Mouse (Mus musculus) midbrain, postnatal 0 days (tissue): ENCODE measurements around the gene Ddhd1. TPM values are rescaled to one million over a fixed set of nuclear protein-coding genes. Genes with fewer than 3 reads are reported as not detected.

Experiments
- ATAC-seq: fragments of 200-750 bp; cut with Nextera tagmentation; 2 replicates; pipeline ENCODE4 v1.8.0; 2017; ENCODE audit warnings: moderate number of reproducible peaks, mild to moderate bottlenecking, moderate TSS enrichment, moderate library complexity; ENCODE audit not compliant: low FRiP score
- DNase-seq: peaks from one replicate; pipeline ENCODE4 v3.0.0-alpha.2; 2015; ENCODE audit warnings: low spot score
- H3K27ac ChIP-seq: fragments of 300-500 bp; sonication (generic); 2 replicates; pipeline ENCODE4 v1.5.1; 2014; ENCODE audit warnings: low read depth, mild to moderate bottlenecking, low read length, mixed read lengths
- H3K27me3 ChIP-seq: fragments of 300-500 bp; sonication (generic); 2 replicates; pipeline ENCODE4 v1.6.1; 2014; ENCODE audit warnings: low read length, control low read depth, mixed read lengths; ENCODE audit not compliant: insufficient read depth
- H3K36me3 ChIP-seq: fragments of 300-500 bp; sonication (generic); 2 replicates; pipeline ENCODE4 v1.6.1; 2014; ENCODE audit warnings: low read length, control low read depth, mixed read lengths; ENCODE audit not compliant: insufficient read depth
- H3K4me1 ChIP-seq: fragments of 300-500 bp; sonication (generic); 2 replicates; pipeline ENCODE4 v1.6.1; 2014; ENCODE audit warnings: mild to moderate bottlenecking, control low read depth, antibody characterized with exemption, low read length, mixed read lengths; ENCODE audit not compliant: insufficient read depth
- H3K4me2 ChIP-seq: fragments of 300-500 bp; sonication (generic); 2 replicates; pipeline ENCODE4 v1.6.1; 2014; ENCODE audit warnings: low read depth, mild to moderate bottlenecking, low read length, mixed read lengths; ENCODE audit not compliant: poor library complexity, severe bottlenecking
- H3K4me3 ChIP-seq: fragments of 300-500 bp; sonication (generic); 2 replicates; pipeline ENCODE4 v1.5.1; 2014; ENCODE audit warnings: low read depth, mild to moderate bottlenecking, low read length, moderate library complexity
- H3K9ac ChIP-seq: fragments of 300-500 bp; sonication (generic); replicated peaks from 2 replicates; pipeline ENCODE4 v1.6.1; 2014; ENCODE audit warnings: mild to moderate bottlenecking, low read length, moderate library complexity, mixed read lengths; ENCODE audit not compliant: poor library complexity, severe bottlenecking
- H3K9me3 ChIP-seq: fragments of 300-500 bp; sonication (generic); 2 replicates; pipeline ENCODE4 v1.6.1; 2016; ENCODE audit warnings: low read length, control low read depth
- CTCF ChIP-seq: IDR thresholded peaks from 2 replicates; pipeline ENCODE4 v1.5.1; 2016; ENCODE audit warnings: antibody characterized with exemption, mild to moderate bottlenecking
- WGBS: fragments of 180-500 bp; shearing (Covaris S2); extraction: QIAGEN DNeasy Blood & Tissue Kit; methylation state at CpG from one replicate; pipeline ENCODE4 v1.1.7; 2014; 5-methylcytosine and 5-hydroxymethylcytosine counted together
- polyA plus RNA-seq: library from polyadenylated mRNA; unstranded; fragments of >200 nt; fragmentation: Nextera tagmentation; extraction: Ambion mirVana; gene quantifications from 2 replicates; pipeline ENCODE4 v1.2.1, GENCODE M21; 2015
- total RNA-seq: library from RNA; depleted of rRNA; stranded (reverse); fragments of >200 nt; gene quantifications from 2 replicates; pipeline ENCODE4 v1.2.3, GENCODE M21; 2014

The Ddhd1 gene
- total and polyA plus RNA-seq, 2 experiments from 2014 or later = 14.9 to 61.3 TPM

GRCm38 (mm10) chr14:45630544-45630943, 27.4 kb downstream of the Ddhd1 start:
- no peak for TF ChIP-seq CTCF
- DNase-seq (no peak), ATAC-seq (no peak)
- WGBS = 84% methylated on average over 5 of the region's 5 CpGs
- no peaks in the 10 kb centered on the region for H3K4me1 ChIP-seq
- no peak overlapping the region for H3K4me3 ChIP-seq
- no peaks in the 10 kb centered on the region for H3K36me3 ChIP-seq
- H3K27me3 ChIP-seq = no peaks in the 10 kb centered on the region
- no peak overlapping the region for H3K4me2 ChIP-seq
- no peak overlapping the region for H3K9ac ChIP-seq
- no peaks in the 10 kb centered on the region for H3K9me3 ChIP-seq
- no peak overlapping the region for H3K27ac ChIP-seq

GRCm38 (mm10) chr14:45629938-45630337, 28.0 kb downstream of the Ddhd1 start:
- 78% methylated on average over 1 of the region's 1 CpGs for WGBS
- ATAC-seq = no peak
- no peaks in the 10 kb centered on the region for H3K27me3 ChIP-seq
- H3K9ac ChIP-seq = no peak overlapping the region
- H3K4me1 ChIP-seq = no peaks in the 10 kb centered on the region
- no peak for DNase-seq
- TF ChIP-seq CTCF = no peak
- no peak overlapping the region for H3K4me3 ChIP-seq
- H3K36me3 ChIP-seq = no peaks in the 10 kb centered on the region
- no peak overlapping the region for H3K4me2 ChIP-seq
- no peak overlapping the region for H3K27ac ChIP-seq
- no peaks in the 10 kb centered on the region for H3K9me3 ChIP-seq

DNA sequence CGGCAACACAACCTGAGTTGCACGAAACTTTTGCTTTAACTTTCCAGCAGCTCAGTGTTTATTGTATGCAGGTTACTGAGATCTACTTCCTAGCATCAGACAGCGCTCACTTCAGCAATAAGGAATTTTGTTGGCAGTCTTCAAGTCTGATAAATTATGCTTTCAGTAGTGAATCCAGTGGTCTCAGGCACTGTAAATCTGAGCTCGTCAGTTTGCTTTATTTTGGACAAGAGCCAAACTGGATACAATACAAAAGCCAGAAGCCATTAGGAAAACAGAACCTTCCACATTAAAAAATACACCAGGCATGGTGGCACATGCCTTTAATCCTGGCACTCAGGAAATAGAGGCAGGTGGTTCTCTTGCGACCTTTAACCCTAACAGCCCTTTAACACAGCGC, 39.6 kb downstream of the Ddhd1 start:
- Histone ChIP-seq H3K36me3 (peaks cover 39% of the 10 kb centered on the region), H3K4me1 (no peaks in the 10 kb centered on the region), H3K27ac (no peak overlapping the region), H3K9me3 (no peaks in the 10 kb centered on the region), H3K9ac (no peak overlapping the region), H3K27me3 (no peaks in the 10 kb centered on the region), H3K4me2 (no peak overlapping the region), H3K4me3 (no peak overlapping the region)
- 65% methylated on average over 6 of the region's 6 CpGs for WGBS
- TF ChIP-seq CTCF = no peak
- ATAC-seq = no peak
- DNase-seq = no peak

DNA sequence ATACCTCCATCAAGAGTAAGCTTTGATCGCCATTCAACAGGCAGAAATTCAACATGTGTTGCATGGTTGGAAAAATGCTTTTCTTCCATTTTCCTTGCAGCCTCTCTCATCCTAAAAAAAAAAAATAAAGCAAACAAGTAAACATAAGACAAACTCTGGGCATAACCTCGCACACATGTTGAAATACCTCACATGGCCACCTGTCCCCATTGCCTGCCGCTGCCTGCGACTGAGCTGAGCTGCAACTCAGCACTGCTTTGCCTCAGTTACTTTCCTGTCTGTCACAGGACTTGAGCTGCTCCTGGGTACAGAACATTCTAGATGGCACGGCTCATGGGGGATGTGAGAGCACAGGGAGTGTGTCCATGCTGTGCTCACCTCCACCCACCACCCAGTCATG, 41.4 kb downstream of the Ddhd1 start:
- WGBS = 95% methylated on average over 5 of the region's 5 CpGs
- Histone ChIP-seq H3K4me2 (no peak overlapping the region), H3K4me3 (no peak overlapping the region), H3K27me3 (no peaks in the 10 kb centered on the region), H3K9ac (no peak overlapping the region), H3K36me3 (peaks cover 44% of the 10 kb centered on the region), H3K4me1 (no peaks in the 10 kb centered on the region), H3K27ac (no peak overlapping the region), H3K9me3 (no peaks in the 10 kb centered on the region)
- no peak for TF ChIP-seq CTCF
- no peak for DNase-seq
- ATAC-seq = no peak

- H3K27me3 ChIP-seq = no peaks in the 10 kb centered on the region
- H3K4me1 ChIP-seq = no peaks in the 10 kb centered on the region
- no peak overlapping the region for H3K4me2 ChIP-seq
- no peak overlapping the region for H3K4me3 ChIP-seq
- WGBS = 72% methylated on average over 2 of the region's 2 CpGs
- H3K36me3 ChIP-seq = peaks cover 47% of the 10 kb centered on the region
- H3K9me3 ChIP-seq = no peaks in the 10 kb centered on the region
- no peak overlapping the region for H3K27ac ChIP-seq
- ATAC-seq (no peak), DNase-seq (no peak)
- H3K9ac ChIP-seq = no peak overlapping the region
- TF ChIP-seq CTCF = no peak
Observed at GRCm38 (mm10) chr14:45615776-45616175, 42.2 kb downstream of the Ddhd1 start.

DNA sequence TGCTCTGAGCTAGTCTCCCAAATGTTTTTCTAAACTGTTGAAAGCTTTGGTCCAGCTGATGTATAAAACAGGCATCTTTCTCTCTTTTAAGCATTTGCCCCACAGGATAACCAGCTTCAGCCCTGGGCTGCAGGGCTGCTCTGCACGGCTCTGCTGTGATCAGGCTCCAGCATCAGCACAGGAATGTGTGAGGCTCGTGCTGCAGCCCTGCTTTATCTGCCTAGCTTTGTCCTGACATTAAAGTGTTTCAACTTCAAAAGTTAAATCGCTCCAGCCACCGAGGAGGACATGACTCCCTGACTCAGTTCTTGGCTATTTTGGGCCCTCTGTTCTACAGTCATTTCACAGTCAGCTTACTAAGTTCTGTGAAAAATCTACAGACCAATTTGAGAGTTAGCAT, 43.1 kb downstream of the Ddhd1 start:
- Histone ChIP-seq H3K27ac (no peak overlapping the region), H3K4me3 (no peak overlapping the region), H3K27me3 (no peaks in the 10 kb centered on the region), H3K4me1 (no peaks in the 10 kb centered on the region), H3K4me2 (no peak overlapping the region), H3K9ac (no peak overlapping the region), H3K9me3 (no peaks in the 10 kb centered on the region), H3K36me3 (peaks cover 47% of the 10 kb centered on the region)
- whole genome bisulfite sequencing = 59% methylated on average over 4 of the region's 4 CpGs
- no peak for ATAC-seq
- TF ChIP-seq CTCF = no peak
- no peak for DNase-seq
